18 mouse cellular contexts compared by ENCODE assay signal in genomic region chr7:127144412-127144811, GRCm38 (mm10). TPM values are rescaled to one million over a fixed set of nuclear protein-coding genes. Genes with fewer than 3 reads are reported as not detected.
DNase-seq lines count a peak whose midpoint lies in the region; ATAC-seq lines count a peak whose summit lies in the region.
"Had no signal": no experiment of that assay in that cellular context is flagged by ENCODE, and none has a peak within 500 bp of the region (broad histone marks: within the 10 kb centered on the region; RNA-seq: fewer than 3 reads in every experiment).

No protein-coding gene starts in this region.

- no peak for DNase-seq in liver, embryonic 11.5 days (ENCODE audit: low spot score)
- no peak for DNase-seq in liver
- DNase-seq in thymus, postnatal 36 days, result peak; percentile 40 to 57
- DNase-seq in heart, postnatal 14 days, result no peak
- DNase-seq in retina, embryonic 14.5 days (ENCODE audit: low spot score), result no peak
- no peak for DNase-seq in right cerebral cortex, adult 18-20 months
- DNase-seq: cerebellum, adult 9-11 months; kidney, postnatal 25 days had no signal

- intact Hi-C loops in heart, postnatal 14 days (cut with DNase I), result no loop called here

- WGBS in liver, embryonic 11.5 days, result 68% methylated on average over 7 of the region's 7 CpGs

- H3K9me3 ChIP-seq in liver, embryonic 11.5 days (ENCODE audit: control insufficient read depth, low read length), result no peaks in the 10 kb centered on the region
- H3K9me3 ChIP-seq: forebrain, embryonic 12.5 days; hindbrain, embryonic 10.5 days; limb, embryonic 15.5 days had no signal

- 0 out of 2 replicates have a peak overlapping the region, but pooled peaks have one; percentile 6 for H3K4me3 ChIP-seq in liver, embryonic 11.5 days (ENCODE audit: low read depth, low read length)
- H3K4me3 ChIP-seq: forebrain, embryonic 12.5 days; hindbrain, embryonic 10.5 days; limb, embryonic 15.5 days had no signal

- H3K27me3 ChIP-seq in liver, embryonic 11.5 days (replicated peaks; ENCODE audit: control insufficient read depth, insufficient read depth, low read length), result no peaks in the 10 kb centered on the region
- H3K27me3 ChIP-seq: forebrain, embryonic 12.5 days; limb, embryonic 15.5 days had no signal

- no peaks in the 10 kb centered on the region for H3K36me3 ChIP-seq in liver, embryonic 11.5 days (ENCODE audit: control insufficient read depth, insufficient read depth, low read length)
- H3K36me3 ChIP-seq: forebrain, embryonic 12.5 days; hindbrain, embryonic 10.5 days; limb, embryonic 15.5 days had no signal

- peak overlapping the region; percentile 21 for H3K9ac ChIP-seq in liver, embryonic 11.5 days (ENCODE audit: low read depth, low read length)
- H3K9ac ChIP-seq: forebrain, embryonic 12.5 days; limb, embryonic 15.5 days had no signal

- H3K4me1 ChIP-seq in liver, embryonic 11.5 days (replicated peaks; ENCODE audit: control insufficient read depth, insufficient read depth, low read length), result peaks cover 31% of the 10 kb centered on the region
- H3K4me1 ChIP-seq: forebrain, embryonic 12.5 days; limb, embryonic 15.5 days had no signal

- H3K4me2 ChIP-seq in liver, embryonic 11.5 days, result peak overlapping the region; percentile 43
- H3K4me2 ChIP-seq: forebrain, embryonic 12.5 days; heart, embryonic 11.5 days; limb, embryonic 15.5 days had no signal

- ATAC-seq in liver, embryonic 11.5 days (replicated peaks; ENCODE audit: low FRiP score), result peak; percentile 37; the same call in 1 of the 2 replicates
- ATAC-seq in erythroid progenitor cell, adult 5-6 weeks (replicated peaks; ENCODE audit: low FRiP score, poor library complexity, severe bottlenecking), result peak; percentile 36; the same call in 1 of the 2 replicates
- 0 out of 2 replicates have a peak, but pooled peaks have one; percentile 35 for ATAC-seq in megakaryocyte progenitor cell, adult 5-6 weeks (replicated peaks; ENCODE audit: poor library complexity)
- ATAC-seq: intestine, embryonic 16.5 days had no signal

- peak overlapping the region; percentile 30; the same call in 1 of the 2 replicates for H3K27ac ChIP-seq in liver, embryonic 11.5 days (ENCODE audit: low read depth, low read length)
- H3K27ac ChIP-seq: forebrain, embryonic 12.5 days; hindbrain, embryonic 10.5 days; limb, embryonic 15.5 days had no signal

RNA-seq across cellular contexts. Expression of gene Spn, which starts 6.8 kb away (rescaled TPM):
- 12.7 and 14.4 TPM in 2 replicates for polyA plus RNA-seq in liver, embryonic 11.5 days (2014; fragmentation: Nextera tagmentation; extraction: Ambion mirVana)
- total RNA-seq in erythroid progenitor cell, adult 5-6 weeks (2015; ENCODE audit: low replicate concordance), result 16.2 and 30.2 TPM in 2 replicates
- total RNA-seq in erythroid progenitor cell, adult 5-6 weeks (2017; ENCODE audit: low replicate concordance), result 30.8 and 32.0 TPM in 2 replicates
- total RNA-seq in megakaryocyte progenitor cell, adult 5-6 weeks (2015), result 86.0 and 93.4 TPM in 2 replicates
- total RNA-seq in megakaryocyte progenitor cell, adult 5-6 weeks (2017), result 294 and 316 TPM in 2 replicates
- total RNA-seq in heart, postnatal 14 days (2021), result 1 to 10 TPM in 1 of 2 experiments, under 1 TPM in 1; 0.38 to 2.0 TPM
- polyA plus RNA-seq: embryonic facial prominence, embryonic 11.5 days; hindbrain, embryonic 10.5 days had no signal

RNA-seq across cellular contexts. Expression of gene Qprt, which starts 22.4 kb away (rescaled TPM):
- 43.8 and 44.2 TPM in 2 replicates for polyA plus RNA-seq in liver, embryonic 11.5 days (2014; fragmentation: Nextera tagmentation; extraction: Ambion mirVana)
- not detected in 2 replicates for total RNA-seq in erythroid progenitor cell, adult 5-6 weeks (2015; ENCODE audit: low replicate concordance)
- total RNA-seq in erythroid progenitor cell, adult 5-6 weeks (2017; ENCODE audit: low replicate concordance), result 1.8 TPM in 1 of 2 replicates, not detected in the other
- total RNA-seq in megakaryocyte progenitor cell, adult 5-6 weeks (2015), result 2.0 and 3.5 TPM in 2 replicates
- total RNA-seq in megakaryocyte progenitor cell, adult 5-6 weeks (2017), result 1.1 and 1.9 TPM in 2 replicates
- not detected for total RNA-seq in heart, postnatal 14 days (2021)

RNA-seq across cellular contexts. Expression of gene Cd2bp2, which starts 51.4 kb away (rescaled TPM):
- polyA plus RNA-seq in liver, embryonic 11.5 days (2014; fragmentation: Nextera tagmentation; extraction: Ambion mirVana), result 50.3 and 59.5 TPM in 2 replicates
- 18.7 and 25.2 TPM in 2 replicates for total RNA-seq in erythroid progenitor cell, adult 5-6 weeks (2015; ENCODE audit: low replicate concordance)
- total RNA-seq in erythroid progenitor cell, adult 5-6 weeks (2017; ENCODE audit: low replicate concordance), result 43.6 and 63.3 TPM in 2 replicates
- 16.8 and 17.4 TPM in 2 replicates for total RNA-seq in megakaryocyte progenitor cell, adult 5-6 weeks (2015)
- total RNA-seq in megakaryocyte progenitor cell, adult 5-6 weeks (2017), result 56.0 and 65.7 TPM in 2 replicates
- 10 to 100 TPM; 38.0 to 43.7 TPM for total RNA-seq in heart, postnatal 14 days (2021)

RNA-seq across cellular contexts. Expression of gene AI467606, which starts 53.3 kb away (rescaled TPM):
- polyA plus RNA-seq in liver, embryonic 11.5 days (2014; fragmentation: Nextera tagmentation; extraction: Ambion mirVana), result 12.3 and 13.7 TPM in 2 replicates
- total RNA-seq in erythroid progenitor cell, adult 5-6 weeks (2015; ENCODE audit: low replicate concordance), result 18.0 and 25.9 TPM in 2 replicates
- 10.5 and 12.7 TPM in 2 replicates for total RNA-seq in erythroid progenitor cell, adult 5-6 weeks (2017; ENCODE audit: low replicate concordance)
- 27.4 and 27.5 TPM in 2 replicates for total RNA-seq in megakaryocyte progenitor cell, adult 5-6 weeks (2015)
- 17.5 and 20.6 TPM in 2 replicates for total RNA-seq in megakaryocyte progenitor cell, adult 5-6 weeks (2017)
- 1 to 10 TPM; 1.4 to 3.0 TPM for total RNA-seq in heart, postnatal 14 days (2021)

RNA-seq across cellular contexts. Expression of gene Zg16, which starts 57.3 kb away (rescaled TPM):
- polyA plus RNA-seq in liver, embryonic 11.5 days (2014; fragmentation: Nextera tagmentation; extraction: Ambion mirVana), result not detected in 2 replicates
- total RNA-seq in erythroid progenitor cell, adult 5-6 weeks (2015; ENCODE audit: low replicate concordance), result 3.6 and 9.2 TPM in 2 replicates
- total RNA-seq in erythroid progenitor cell, adult 5-6 weeks (2017; ENCODE audit: low replicate concordance), result 1.2 and 6.0 TPM in 2 replicates
- 4.4 and 4.7 TPM in 2 replicates for total RNA-seq in megakaryocyte progenitor cell, adult 5-6 weeks (2015)
- 1.7 and 4.0 TPM in 2 replicates for total RNA-seq in megakaryocyte progenitor cell, adult 5-6 weeks (2017)
- not detected for total RNA-seq in heart, postnatal 14 days (2021)
- total RNA-seq: gastrocnemius, adult 8-10 months; left cerebral cortex, adult 8-10 months had no signal
- polyA plus RNA-seq: embryonic facial prominence, embryonic 11.5 days; forebrain, embryonic 12.5 days; heart, embryonic 11.5 days; hindbrain, embryonic 10.5 days; limb, embryonic 15.5 days had no signal

Comparison
In these comparisons a context has a peak if more than half of its experiments do, and no peak if none do; other contexts are left out.
1. DNase-seq: peak in thymus, postnatal 36 days (2 of 2); none in liver, embryonic 11.5 days (single experiment), liver (single experiment), heart, postnatal 14 days (0 of 2), retina, embryonic 14.5 days (single experiment) and right cerebral cortex, adult 18-20 months (single experiment).
2. RNA of gene Spn, which starts 6.8 kb away (total RNA-seq): 86.0 to 316 TPM in megakaryocyte progenitor cell, adult 5-6 weeks and 16.2 to 32.0 TPM in erythroid progenitor cell, adult 5-6 weeks; 0.38 to 2.0 TPM in heart, postnatal 14 days; every median in the first group is over 4 times any median in the second.
3. Peak in every context shown above with its lines, with median percentiles within 50 percentile points of each other: ATAC-seq.